Mouse (Mus musculus) liver, postnatal 0 days (tissue): ENCODE results near the gene Supt6. TPM values are rescaled to one million over a fixed set of nuclear protein-coding genes. Genes with fewer than 3 reads are reported as not detected.

Experiments used
- ATAC-seq: fragments of 200-750 bp; cut with Nextera tagmentation; 2 replicates; pipeline ENCODE4 v1.8.0; 2017; ENCODE audit warnings: mild to moderate bottlenecking, moderate library complexity
- DNase-seq: peaks from one replicate; pipeline ENCODE4 v3.0.0-alpha.2; 2016
- H3K27ac ChIP-seq: fragments of 300-500 bp; sonication (generic); 2 replicates; pipeline ENCODE4 v1.5.1; 2014; ENCODE audit warnings: antibody characterized with exemption, moderate library complexity, mild to moderate bottlenecking, low read depth
- H3K27me3 ChIP-seq: fragments of 300-500 bp; sonication (generic); 2 replicates; pipeline ENCODE4 v1.6.1; 2014; ENCODE audit warnings: low read length, control low read depth, mixed read lengths; ENCODE audit not compliant: insufficient read depth
- H3K36me3 ChIP-seq: fragments of 300-500 bp; sonication (generic); replicated peaks from 2 replicates; pipeline ENCODE4 v1.6.1; 2014; ENCODE audit warnings: mild to moderate bottlenecking, control low read depth, low read length, moderate library complexity, mixed read lengths; ENCODE audit not compliant: insufficient read depth
- H3K4me1 ChIP-seq: fragments of 300-500 bp; sonication (generic); 2 replicates; pipeline ENCODE4 v1.6.1; 2014; ENCODE audit warnings: antibody characterized with exemption, mild to moderate bottlenecking, control low read depth; ENCODE audit not compliant: insufficient read depth
- H3K4me2 ChIP-seq: fragments of 300-500 bp; sonication (generic); 2 replicates; pipeline ENCODE4 v1.6.1; 2014; ENCODE audit warnings: low read depth, mild to moderate bottlenecking, low read length, moderate library complexity, mixed read lengths
- H3K4me3 ChIP-seq: fragments of 300-500 bp; sonication (generic); 2 replicates; pipeline ENCODE4 v1.5.1; 2014; ENCODE audit warnings: low read depth, low read length
- H3K9ac ChIP-seq: fragments of 300-500 bp; sonication (generic); replicated peaks from 2 replicates; pipeline ENCODE4 v1.6.1; 2014; ENCODE audit warnings: mild to moderate bottlenecking, moderate library complexity
- H3K9me3 ChIP-seq: fragments of 300-500 bp; sonication (generic); 2 replicates; pipeline ENCODE4 v1.6.1; 2016; ENCODE audit warnings: mild to moderate bottlenecking, control low read depth, low read length, mixed read lengths
- CTCF ChIP-seq: sonication (generic); IDR thresholded peaks from 2 replicates; pipeline ENCODE4 v1.5.1; 2016; ENCODE audit warnings: antibody characterized with exemption, low read depth
- EP300 ChIP-seq: IDR thresholded peaks from 2 replicates; pipeline ENCODE4 v1.6.1; 2016; ENCODE audit warnings: antibody characterized with exemption, low read depth, mild to moderate bottlenecking
- WGBS: fragments of 180-500 bp; shearing (Covaris S2); extraction: QIAGEN DNeasy Blood & Tissue Kit; methylation state at CpG from one replicate; pipeline ENCODE4 v1.1.7; 2014; ENCODE audit not compliant: insufficient replicate concordance; 5-methylcytosine and 5-hydroxymethylcytosine counted together
- polyA plus RNA-seq: library from polyadenylated mRNA; unstranded; fragments of >200 nt; fragmentation: Nextera tagmentation; extraction: Ambion mirVana; gene quantifications from 2 replicates; pipeline ENCODE4 v1.2.1, GENCODE M21; 2015

The Supt6 gene
- 4.7 and 5.5 TPM in 2 replicates for polyA plus RNA-seq

GRCm38 (mm10) chr11:78245627-78246317 lies at the start of gene Supt6, which contains the start of gene Sdf2:
Supt6 (minus strand) TSS chr11:78245987.
Sdf2 (plus strand) TSS chr11:78245746.
- Histone ChIP-seq H3K27me3 (no peaks in the 10 kb centered on the region), H3K9me3 (no peaks in the 10 kb centered on the region), H3K4me1 (peaks cover 23% of the 10 kb centered on the region), H3K9ac (peak within 1 kb of the TSS; percentile 91), H3K4me2 (peak within 1 kb of the TSS; percentile 75), H3K4me3 (peak within 1 kb of the TSS; percentile 93), H3K27ac (peak within 1 kb of the TSS; percentile 97), H3K36me3 (peaks cover under 1% of the 10 kb centered on the region)
- DNase-seq (peak; percentile 91), ATAC-seq (peak; percentile 92)
- WGBS = under 1% methylated on average over 50 of the region's 50 CpGs
- no peak for TF ChIP-seq EP300
- TF ChIP-seq CTCF = no peak

DNA sequence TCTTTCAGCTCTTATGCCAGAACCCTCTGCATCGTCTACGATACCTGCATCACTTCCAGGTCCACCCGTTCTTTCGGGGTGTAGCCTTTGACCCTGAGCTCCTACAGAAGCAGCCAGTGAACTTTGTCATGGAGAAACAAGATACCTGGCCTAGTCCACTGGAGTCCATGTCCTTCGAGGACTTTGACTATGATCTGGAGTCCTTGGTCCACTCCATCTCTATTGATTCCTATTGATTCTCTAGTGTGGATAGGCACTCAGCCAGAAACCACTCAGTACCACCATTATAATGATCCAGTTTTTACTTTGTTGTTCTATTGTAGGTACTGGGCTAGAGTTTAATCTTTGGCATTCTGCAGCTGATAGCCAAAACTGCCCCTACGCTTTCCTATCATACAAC lies 48.8 kb upstream of the Supt6 start:
- Histone ChIP-seq H3K9ac (no peak overlapping the region), H3K9me3 (no peaks in the 10 kb centered on the region), H3K4me2 (no peak overlapping the region), H3K4me1 (no peaks in the 10 kb centered on the region), H3K4me3 (no peak overlapping the region), H3K27ac (0 out of 2 replicates have a peak overlapping the region, but pooled peaks have one; percentile 50), H3K27me3 (no peaks in the 10 kb centered on the region), H3K36me3 (peaks cover 16% of the 10 kb centered on the region)
- ATAC-seq = peak; percentile 89
- no peak for DNase-seq
- TF ChIP-seq CTCF = no peak
- peak; percentile 53; the same call in 1 of the 2 replicates for TF ChIP-seq EP300
- 70% methylated on average over 6 of the region's 6 CpGs for WGBS

DNA sequence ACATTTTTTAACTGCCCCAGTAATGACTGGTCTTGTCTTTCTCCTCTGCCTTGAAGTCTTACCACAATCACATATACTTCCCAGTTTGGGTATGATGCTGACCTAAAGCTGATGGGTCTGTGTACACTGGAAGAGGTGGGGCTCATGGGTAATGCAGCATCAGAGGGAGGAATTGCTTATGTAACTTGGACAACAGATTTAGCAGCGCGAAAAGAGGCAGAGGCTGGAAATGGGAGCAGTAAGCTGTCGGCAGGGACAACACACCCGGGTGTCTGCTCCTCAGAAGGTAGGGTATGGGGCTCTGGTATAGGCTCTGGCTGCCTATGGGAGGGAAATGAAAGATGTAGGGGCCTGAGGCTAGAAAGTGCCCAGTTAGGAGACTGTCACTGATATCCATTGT lies 44.9 kb upstream of the Supt6 start, which contains the start of gene BC030499:
TSS of gene BC030499 (plus strand) at position 188 of the 400 bp plus-strand sequence.
- no peaks in the 10 kb centered on the region for H3K27me3 ChIP-seq
- H3K4me2 ChIP-seq = no peak within 1 kb of the TSS
- TF ChIP-seq CTCF (no peak), EP300 (no peak)
- H3K4me3 ChIP-seq = no peak within 1 kb of the TSS
- no peak within 1 kb of the TSS for H3K9ac ChIP-seq
- H3K9me3 ChIP-seq = no peaks in the 10 kb centered on the region
- ATAC-seq (no peak), DNase-seq (no peak)
- H3K27ac ChIP-seq = no peak within 1 kb of the TSS
- H3K36me3 ChIP-seq = peaks cover 54% of the 10 kb centered on the region
- WGBS = 92% methylated on average over 4 of the region's 4 CpGs
- H3K4me1 ChIP-seq = no peaks in the 10 kb centered on the region

DNA sequence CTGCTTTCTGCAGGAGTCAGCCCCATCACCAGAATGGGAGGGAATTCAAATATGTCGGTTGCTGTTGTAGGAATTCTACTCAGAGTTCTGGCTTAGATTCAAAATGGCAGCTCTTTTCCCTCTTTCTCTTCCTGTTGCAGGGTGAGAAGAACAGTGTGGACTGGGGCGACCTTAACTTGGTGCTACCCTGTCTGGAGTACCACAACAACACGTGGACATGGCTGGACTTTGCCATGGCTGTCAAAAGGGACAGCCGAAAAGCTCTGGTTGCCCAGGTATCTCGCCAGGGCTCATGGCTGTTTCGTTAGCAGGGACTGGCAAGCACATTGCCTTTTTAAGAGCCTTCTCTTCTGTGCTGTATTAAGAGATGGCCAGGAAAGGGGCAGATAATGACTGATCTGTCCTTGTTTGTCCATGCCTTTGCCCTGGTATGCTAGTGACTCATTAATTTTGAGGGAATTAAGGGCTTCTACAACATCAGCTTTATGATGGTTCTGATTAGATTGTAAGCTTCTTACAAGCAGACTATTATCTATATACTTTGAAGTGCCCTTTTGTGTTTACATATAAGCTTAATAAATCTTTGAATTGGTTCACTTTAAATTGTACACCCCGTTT lies 43.5 kb upstream of the Supt6 start:
- WGBS = 83% methylated on average over 7 of the region's 7 CpGs
- TF ChIP-seq CTCF = no peak
- no peak for TF ChIP-seq EP300
- H3K9ac ChIP-seq = no peak overlapping the region
- no peaks in the 10 kb centered on the region for H3K9me3 ChIP-seq
- no peak for ATAC-seq
- no peaks in the 10 kb centered on the region for H3K27me3 ChIP-seq
- peaks cover 68% of the 10 kb centered on the region for H3K36me3 ChIP-seq
- H3K4me1 ChIP-seq = no peaks in the 10 kb centered on the region
- no peak for DNase-seq
- H3K4me2 ChIP-seq = no peak overlapping the region
- no peak overlapping the region for H3K27ac ChIP-seq
- no peak overlapping the region for H3K4me3 ChIP-seq

GRCm38 (mm10) chr11:78279586-78279985 lies 33.8 kb upstream of the Supt6 start:
- Histone ChIP-seq H3K27ac (no peak overlapping the region), H3K4me3 (no peak overlapping the region), H3K4me2 (no peak overlapping the region), H3K4me1 (no peaks in the 10 kb centered on the region), H3K9ac (no peak overlapping the region), H3K36me3 (peaks cover 88% of the 10 kb centered on the region), H3K27me3 (no peaks in the 10 kb centered on the region), H3K9me3 (no peaks in the 10 kb centered on the region)
- WGBS = 85% methylated on average over 4 of the region's 4 CpGs
- ATAC-seq (no peak), DNase-seq (no peak)
- TF ChIP-seq EP300 (no peak), CTCF (no peak)

DNA sequence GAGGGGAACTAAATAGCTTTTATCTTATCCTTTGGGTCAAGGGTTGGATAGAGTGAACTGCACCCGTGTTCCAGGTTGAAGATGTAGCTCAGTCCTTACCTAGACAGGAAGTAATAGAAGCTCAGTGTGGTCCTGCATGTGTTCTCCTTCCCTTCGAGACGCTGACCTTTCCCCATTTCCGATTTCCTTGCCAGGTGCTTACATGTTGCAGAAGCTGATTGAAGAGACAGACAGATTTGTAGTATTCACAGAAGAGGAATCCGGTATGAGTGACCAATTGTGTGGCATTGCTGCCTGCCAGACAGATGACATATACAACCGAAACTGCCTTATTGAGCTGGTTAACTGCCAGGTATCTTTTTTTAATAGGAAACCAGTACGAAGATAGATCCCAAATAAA lies 33.1 kb upstream of the Supt6 start:
- TF ChIP-seq CTCF (no peak), EP300 (no peak)
- H3K9me3 ChIP-seq = no peaks in the 10 kb centered on the region
- no peak overlapping the region for H3K4me3 ChIP-seq
- no peaks in the 10 kb centered on the region for H3K4me1 ChIP-seq
- WGBS = 77% methylated on average over 7 of the region's 7 CpGs
- H3K9ac ChIP-seq = no peak overlapping the region
- no peaks in the 10 kb centered on the region for H3K27me3 ChIP-seq
- ATAC-seq (no peak), DNase-seq (no peak)
- no peak overlapping the region for H3K27ac ChIP-seq
- no peak overlapping the region for H3K4me2 ChIP-seq
- H3K36me3 ChIP-seq = peaks cover 88% of the 10 kb centered on the region
